Mouse (Mus musculus): ENCODE results near the gene Arid5b.

GRCm38 (mm10) chr10:68129651-68130050 is 148.9 kb downstream of the Arid5b start:
- no peak for TF ChIP-seq POLR2A (IDR thresholded peaks at IDR 0.05; ENCODE audit: low read depth, low read length)
- no peak for TF ChIP-seq CTCF (conservative IDR thresholded peaks at IDR 0.05; ENCODE audit: insufficient read depth, insufficient read length, low read depth, low read length)

Measured in kidney, adult 2 months (tissue).